Comparison of ENCODE assay signal across 22 mouse cellular contexts in genomic region chr4:59963405-59964344, GRCm38 (mm10). TPM values are rescaled to one million over a fixed set of nuclear protein-coding genes. Genes with fewer than 3 reads are reported as not detected.
"Had no signal": no experiment of that assay in that cellular context is flagged by ENCODE, and none has a peak within 500 bp of the region (broad histone marks: within the 10 kb centered on the region; RNA-seq: fewer than 3 reads in every experiment).

Mup6 (plus strand) TSS chr4:59964294.

- H3K4me2 ChIP-seq: limb, embryonic 13.5 days; midbrain, embryonic 13.5 days; neural tube, embryonic 15.5 days had no signal

- H3K4me3 ChIP-seq: limb, embryonic 13.5 days; midbrain, embryonic 13.5 days; myocyte; neural tube, embryonic 15.5 days had no signal

- H3K9ac ChIP-seq: limb, embryonic 13.5 days; liver, embryonic 14.5 days; midbrain, embryonic 13.5 days; neural tube, embryonic 15.5 days had no signal

- H3K4me1 ChIP-seq: limb, embryonic 13.5 days; midbrain, embryonic 13.5 days; neural tube, embryonic 15.5 days had no signal

- H3K27me3 ChIP-seq: limb, embryonic 13.5 days; midbrain, embryonic 13.5 days; neural tube, embryonic 15.5 days had no signal

- DNase-seq: kidney, postnatal 14 days; left cerebral cortex, postnatal 4 days; lung, adult 18-20 months; retina, postnatal 1 day; right cerebral cortex, postnatal 4 days; spleen, adult 18-20 months; thymus, adult 18-20 months; thymus, postnatal 25 days had no signal

- H3K9me3 ChIP-seq: limb, embryonic 13.5 days; midbrain, embryonic 13.5 days; neural tube, embryonic 15.5 days had no signal

- H3K27ac ChIP-seq: limb, embryonic 13.5 days; liver, embryonic 14.5 days; midbrain, embryonic 13.5 days; neural tube, embryonic 15.5 days had no signal

- H3K36me3 ChIP-seq: limb, embryonic 13.5 days; midbrain, embryonic 13.5 days; neural tube, embryonic 15.5 days had no signal

- ATAC-seq: midbrain, embryonic 13.5 days had no signal

RNA-seq across cellular contexts. Expression of gene Mup6, which starts in this region (rescaled TPM):
- total RNA-seq: layer of hippocampus, adult 8-10 months; layer of hippocampus, postnatal 14 days; left cerebral cortex, adult 18-20 months; left cerebral cortex, postnatal 10 days; left cerebral cortex, postnatal 4 days; megakaryocyte-erythroid progenitor cell, adult 5-6 weeks had no signal
- polyA plus RNA-seq: large intestine, adult 2 months; limb, embryonic 13.5 days; liver, adult 2 months; liver, embryonic 14.5 days; lung, embryonic 16.5 days; midbrain, embryonic 13.5 days; myocyte; neural tube, embryonic 15.5 days; stomach, embryonic 14.5 days had no signal
